Mouse (Mus musculus) left cerebral cortex, postnatal 10 days (tissue): ENCODE data around the gene Gm6034. TPM values are rescaled to one million over a fixed set of nuclear protein-coding genes. Genes with fewer than 3 reads are reported as not detected.
A peak's percentile ranks its signal among the peaks of the same experiment; 100 is the strongest.
"Not testable (repeated sequence)": the region's sequence is repeated elsewhere in the genome, so short reads cannot be mapped to it uniquely, and the experiment has no call there.

Experiments used
- DNase-seq, 2 experiments: peaks; one replicate each; pipeline ENCODE4 v3.0.0; 2021 to 2022; ENCODE audit warnings: low spot score in 2 of 2, mixed read lengths in 1 of 2; ENCODE audit errors: extremely low spot score in 1 of 2
- intact Hi-C: fragments of 180-260 bp; cut with DNase I; formaldehyde crosslinking; loops from one replicate; pipeline ENCODE4 v1.15.1; 2025
- total RNA-seq, 2 experiments: library from RNA; stranded (reverse); gene quantifications; 2 replicates each; pipeline ENCODE4 v1.2.3; 2021

Gene Gm6034
- total RNA-seq, 2 experiments from 2014 or later: not detected

- intact Hi-C loops: loop anchor here (10.0 kb wide), 1 partner anchor 46 kb away; no protein-coding TSS in a partner anchor
- not testable (repeated sequence) for DNase-seq
These were observed 2.2 kb upstream of the Gm6034 start for GRCm38 (mm10) chr17:36040604-36041003.

- not testable (repeated sequence) for DNase-seq
- intact Hi-C loops: loop anchor here (10.0 kb wide), 1 partner anchor 47 kb away; no protein-coding TSS in a partner anchor
These were observed 706 bp upstream of the Gm6034 start for GRCm38 (mm10) chr17:36042055-36042454.

GRCm38 (mm10) chr17:36043286-36043685 is 525 bp downstream of the Gm6034 start:
- intact Hi-C loops: loop anchor here (10.0 kb wide), 1 partner anchor 48 kb away; no protein-coding TSS in a partner anchor
- DNase-seq: no peak

- intact Hi-C loops, DNase-seq: not testable (repeated sequence)
These were observed 15.2 kb downstream of the Gm6034 start for GRCm38 (mm10) chr17:36057927-36058326.

- DNase-seq, intact Hi-C loops: not testable (repeated sequence)
These were observed 15.6 kb downstream of the Gm6034 start, which contains the start of gene Gm11127 for GRCm38 (mm10) chr17:36058362-36058761. Gene Gm11127, minus strand, starts transcription at chr17:36058371.

- intact Hi-C loops: loop anchor here (10.0 kb wide), 2 partner anchors 74 to 134 kb away; partner anchors contain the start of gene H2-T3
- DNase-seq: peak; percentile 85 to 93
These were observed 18.1 kb downstream of the Gm6034 start for GRCm38 (mm10) chr17:36060829-36061228.

GRCm38 (mm10) chr17:36081901-36082300 is 39.1 kb downstream of the Gm6034 start:
- intact Hi-C loops, DNase-seq: not testable (repeated sequence)

- DNase-seq, intact Hi-C loops: not testable (repeated sequence)
These were observed 39.9 kb downstream of the Gm6034 start for GRCm38 (mm10) chr17:36082519-36083232.

- DNase-seq: peak in 1 of 2 experiments; percentile 47
- intact Hi-C loops: no loop called here
These were observed 40.6 kb downstream of the Gm6034 start for GRCm38 (mm10) chr17:36083266-36083869.

- intact Hi-C loops: no loop called here
- no peak for DNase-seq
These were observed 41.2 kb downstream of the Gm6034 start for GRCm38 (mm10) chr17:36083870-36084451.

GRCm38 (mm10) chr17:36085976-36086375 is 43.2 kb downstream of the Gm6034 start:
- intact Hi-C loops, DNase-seq: not testable (repeated sequence)

- intact Hi-C loops, DNase-seq: not testable (repeated sequence)
These were observed 49.2 kb downstream of the Gm6034 start for GRCm38 (mm10) chr17:36091933-36092332.

GRCm38 (mm10) chr17:36092520-36092919 is 49.8 kb downstream of the Gm6034 start:
- DNase-seq, intact Hi-C loops: not testable (repeated sequence)

- no peak for DNase-seq
- intact Hi-C loops: no loop called here
These were observed 51.2 kb downstream of the Gm6034 start for GRCm38 (mm10) chr17:36093936-36094335.

- intact Hi-C loops, DNase-seq: not testable (repeated sequence)
These were observed 56.8 kb downstream of the Gm6034 start for GRCm38 (mm10) chr17:36099603-36100002.

GRCm38 (mm10) chr17:36102091-36102490 is 59.3 kb downstream of the Gm6034 start:
- intact Hi-C loops, DNase-seq: not testable (repeated sequence)
